Mouse (Mus musculus) retina, embryonic 14.5 days (tissue): ENCODE data around the gene Aars2.

Experiments used
- DNase-seq: peaks from one replicate; pipeline ENCODE4 v3.0.0-alpha.2; 2015; ENCODE audit warnings: low spot score

Gene Aars2

DNA sequence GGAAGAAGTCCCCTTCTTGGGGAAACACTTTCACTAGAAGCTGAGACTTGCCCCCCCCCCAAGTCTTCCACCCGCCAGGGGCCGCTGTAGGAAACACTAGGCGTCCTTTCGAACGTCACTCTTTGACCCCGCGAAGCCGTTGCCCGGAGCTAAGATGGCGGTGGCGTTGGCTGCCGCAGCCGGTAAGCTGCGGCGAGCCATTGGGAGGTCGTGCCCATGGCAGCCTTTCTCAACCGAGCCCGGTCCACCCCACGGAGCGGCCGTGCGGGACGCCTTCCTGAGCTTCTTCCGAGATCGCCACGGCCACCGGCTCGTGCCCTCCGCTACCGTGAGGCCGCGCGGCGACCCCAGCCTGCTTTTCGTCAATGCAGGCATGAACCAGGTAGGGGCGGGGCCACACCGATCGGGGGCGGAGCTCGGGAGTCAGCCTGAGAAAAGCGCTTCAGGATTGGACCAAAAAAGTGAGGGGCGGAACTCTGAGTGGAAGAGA is at the start of gene Aars2:
TSS of gene Aars2 (plus strand) at position 142 of the 490 bp plus-strand sequence.
- DNase-seq: peak; percentile 97

DNA sequence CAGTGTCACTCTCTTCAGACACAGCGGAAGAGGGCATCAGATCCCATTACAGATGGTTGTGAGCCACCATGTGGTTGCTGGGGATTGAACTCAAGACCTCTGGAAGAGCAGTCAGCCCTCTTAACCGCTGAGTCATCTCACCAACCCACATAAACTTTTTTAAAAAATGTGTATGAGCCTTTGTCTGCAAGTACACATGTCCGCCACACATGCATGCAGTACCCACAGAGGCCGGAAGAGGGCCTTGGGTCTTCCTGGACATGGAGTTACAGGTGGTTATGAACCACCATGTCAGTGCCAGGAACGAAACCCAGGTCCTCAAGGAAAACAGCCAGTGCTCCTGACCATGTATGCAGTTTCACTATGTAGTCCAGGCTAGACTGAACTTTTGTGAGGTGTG is 49.2 kb upstream of the Aars2 start:
- DNase-seq: no peak

DNA sequence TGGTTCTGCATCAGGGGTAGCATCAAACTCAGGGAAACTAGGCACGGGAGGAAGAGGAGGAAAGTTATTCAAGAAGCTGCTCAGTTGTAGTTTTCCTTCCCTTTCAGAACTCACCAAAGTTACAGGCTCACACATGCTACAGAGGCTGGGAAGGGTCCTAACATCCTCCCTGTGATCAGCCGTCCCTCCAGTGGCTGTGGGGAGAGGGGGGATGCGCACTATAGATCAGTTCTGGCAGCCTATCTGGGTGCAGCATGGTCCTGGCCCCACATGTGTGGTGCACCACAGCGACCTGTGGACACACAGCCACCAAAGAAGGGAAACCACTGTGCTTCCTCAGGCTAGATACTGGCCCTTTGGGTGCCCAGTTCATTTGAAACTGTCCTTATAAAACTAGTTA is 48.1 kb upstream of the Aars2 start:
- DNase-seq: no peak

DNA sequence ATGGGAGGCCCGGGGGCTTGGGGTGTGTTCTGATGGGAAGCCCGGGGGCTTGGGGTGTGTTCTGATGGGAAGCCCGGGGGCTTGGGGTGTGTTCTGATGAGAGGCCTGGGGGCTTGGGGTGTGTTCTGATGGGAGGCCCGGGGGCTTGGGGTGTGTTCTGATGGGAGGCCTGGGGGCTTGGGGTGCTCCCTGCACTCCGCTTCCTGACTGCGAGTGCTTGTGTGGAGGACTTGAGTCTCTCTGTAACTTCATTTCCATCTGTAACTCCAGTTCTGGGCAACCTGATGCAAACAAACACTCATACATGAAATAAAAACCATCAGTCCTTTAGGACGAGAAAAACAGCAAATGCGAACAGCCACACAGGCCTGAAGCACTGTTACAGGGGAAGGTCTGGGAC is 47.6 kb upstream of the Aars2 start:
- DNase-seq: no peak

DNA sequence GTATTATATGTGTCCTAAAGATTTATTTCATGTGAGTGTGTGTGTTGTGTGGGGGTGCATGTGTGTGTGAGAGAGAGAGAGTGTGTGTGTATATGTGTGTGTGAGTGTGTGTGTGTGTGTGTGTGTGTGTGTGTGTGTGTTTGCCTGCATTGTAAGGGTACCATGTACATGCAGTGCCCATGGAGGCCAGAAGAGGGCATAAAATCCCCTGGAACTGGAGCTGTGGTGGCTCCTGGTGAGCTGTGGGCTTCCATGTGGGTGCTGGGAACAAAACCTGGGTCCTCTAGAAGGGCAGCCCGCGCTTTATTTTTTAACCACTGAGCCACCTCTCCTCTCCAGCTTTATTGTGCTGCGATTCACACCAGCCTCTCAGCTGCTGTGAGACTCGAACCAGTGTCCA is 44.1 kb upstream of the Aars2 start:
- no peak for DNase-seq

DNA sequence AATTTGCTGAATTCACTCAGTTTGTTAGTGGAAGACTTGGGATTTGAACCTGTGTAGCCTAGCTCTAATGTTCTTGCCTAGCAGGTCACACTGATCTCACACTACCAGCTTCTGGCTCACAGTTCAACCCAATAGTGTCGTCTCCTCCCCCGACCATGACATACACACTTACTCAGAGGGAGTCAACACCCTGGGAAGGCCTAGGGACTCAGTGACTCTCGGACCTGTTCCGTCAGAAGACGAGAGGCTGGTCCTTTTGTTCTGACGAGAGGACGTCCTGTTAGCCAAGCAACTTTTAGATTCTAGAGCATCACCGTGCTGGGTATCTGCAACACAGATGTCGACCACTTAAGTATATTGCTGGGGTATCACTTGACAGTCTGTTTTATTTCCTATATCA is 42.4 kb upstream of the Aars2 start:
- no peak for DNase-seq

DNA sequence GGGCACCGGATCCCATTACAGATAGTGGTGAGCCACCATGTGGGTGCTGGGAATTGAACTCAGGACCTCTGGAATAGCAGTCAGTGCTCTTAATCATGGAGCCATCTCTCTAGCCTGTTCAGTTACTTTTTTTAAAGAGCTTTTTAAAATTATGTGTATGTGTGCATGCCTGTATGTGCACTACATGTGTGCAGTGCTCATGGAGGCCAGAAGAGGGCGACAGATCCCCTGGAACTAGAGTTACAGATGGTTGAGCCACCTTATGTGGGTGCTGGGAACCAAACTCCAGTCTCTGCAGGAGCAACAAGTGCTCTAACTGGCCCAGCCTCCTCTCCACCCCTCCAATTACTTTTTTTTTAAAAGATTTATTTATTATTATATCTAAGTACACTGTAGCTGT is 39.9 kb upstream of the Aars2 start:
- no peak for DNase-seq

DNA sequence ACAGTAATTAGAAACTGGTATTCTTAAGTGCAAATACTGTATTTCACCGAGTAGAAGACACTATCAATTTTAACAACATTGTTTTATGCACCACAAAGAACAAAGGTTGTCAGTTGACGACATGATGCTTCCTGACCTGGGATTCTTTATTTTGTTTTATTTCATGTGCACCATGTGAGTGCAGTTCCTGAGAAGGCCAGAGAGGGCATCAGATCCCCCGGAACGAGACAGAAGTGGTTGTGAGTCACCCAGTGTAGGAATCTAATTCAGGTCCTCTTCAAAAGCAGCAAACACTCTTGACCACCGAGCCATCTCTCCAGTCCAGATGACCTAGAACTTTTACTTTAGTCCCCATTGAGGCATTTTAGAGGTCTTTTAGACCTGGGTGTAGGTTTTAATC is 38.3 kb upstream of the Aars2 start:
- DNase-seq: no peak

DNA sequence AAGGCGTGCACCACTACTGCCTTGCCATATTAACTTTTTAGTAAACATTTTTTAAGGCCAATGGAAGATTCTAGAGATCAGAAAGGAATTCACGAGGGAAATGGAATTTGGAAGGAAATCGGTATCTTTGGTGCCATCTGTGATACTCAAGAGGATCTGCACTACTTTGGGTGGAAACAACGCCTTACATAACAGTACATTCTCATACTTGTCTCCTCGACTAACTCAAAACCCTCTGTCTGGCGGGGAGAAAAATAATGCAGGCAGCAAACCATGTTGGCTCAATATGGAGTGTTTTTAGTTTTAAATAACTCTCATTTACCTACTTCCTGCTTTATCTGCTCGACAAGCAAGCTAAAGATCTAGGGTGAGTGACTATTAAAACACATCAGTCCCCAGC is 35.9 kb upstream of the Aars2 start:
- DNase-seq: no peak

DNA sequence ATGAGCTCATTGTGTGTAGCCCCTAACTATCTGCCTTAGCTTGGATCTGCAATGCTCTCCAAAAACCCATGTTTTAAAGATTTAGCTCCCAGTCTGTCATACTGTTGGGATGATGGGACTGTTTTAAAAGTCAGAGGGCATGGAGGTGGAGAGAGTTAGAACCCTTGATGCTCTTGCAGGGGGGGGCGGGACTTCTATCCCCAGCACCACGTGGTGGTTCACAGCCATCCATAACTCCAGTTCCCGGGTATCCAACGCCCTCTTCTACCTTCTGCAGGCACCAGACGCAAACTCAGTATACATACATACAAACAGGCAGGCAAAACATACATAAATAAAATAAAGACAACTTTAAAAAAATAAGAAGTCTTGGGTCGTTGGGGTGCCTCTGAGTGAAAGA is 33.0 kb upstream of the Aars2 start:
- no peak for DNase-seq

DNA sequence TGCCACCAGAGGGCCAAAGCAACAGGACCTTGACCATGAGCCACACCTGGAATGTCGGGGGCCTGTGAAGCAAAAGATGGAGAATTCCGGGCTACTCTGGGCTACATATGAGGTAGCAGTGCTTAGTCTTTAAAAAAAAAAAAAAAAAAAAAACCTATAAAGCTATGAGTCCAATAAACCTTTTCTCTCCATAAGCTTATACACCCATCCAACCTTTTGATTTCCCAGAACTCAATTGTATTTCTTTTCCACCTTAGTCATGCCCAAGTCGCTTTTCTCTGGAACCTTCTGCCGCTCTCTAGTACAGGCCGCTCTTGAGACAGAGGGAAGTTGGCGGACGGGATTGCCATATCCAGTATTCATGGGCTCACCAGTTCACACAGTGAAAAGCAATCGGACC is 32.5 kb upstream of the Aars2 start:
- DNase-seq: no peak

DNA sequence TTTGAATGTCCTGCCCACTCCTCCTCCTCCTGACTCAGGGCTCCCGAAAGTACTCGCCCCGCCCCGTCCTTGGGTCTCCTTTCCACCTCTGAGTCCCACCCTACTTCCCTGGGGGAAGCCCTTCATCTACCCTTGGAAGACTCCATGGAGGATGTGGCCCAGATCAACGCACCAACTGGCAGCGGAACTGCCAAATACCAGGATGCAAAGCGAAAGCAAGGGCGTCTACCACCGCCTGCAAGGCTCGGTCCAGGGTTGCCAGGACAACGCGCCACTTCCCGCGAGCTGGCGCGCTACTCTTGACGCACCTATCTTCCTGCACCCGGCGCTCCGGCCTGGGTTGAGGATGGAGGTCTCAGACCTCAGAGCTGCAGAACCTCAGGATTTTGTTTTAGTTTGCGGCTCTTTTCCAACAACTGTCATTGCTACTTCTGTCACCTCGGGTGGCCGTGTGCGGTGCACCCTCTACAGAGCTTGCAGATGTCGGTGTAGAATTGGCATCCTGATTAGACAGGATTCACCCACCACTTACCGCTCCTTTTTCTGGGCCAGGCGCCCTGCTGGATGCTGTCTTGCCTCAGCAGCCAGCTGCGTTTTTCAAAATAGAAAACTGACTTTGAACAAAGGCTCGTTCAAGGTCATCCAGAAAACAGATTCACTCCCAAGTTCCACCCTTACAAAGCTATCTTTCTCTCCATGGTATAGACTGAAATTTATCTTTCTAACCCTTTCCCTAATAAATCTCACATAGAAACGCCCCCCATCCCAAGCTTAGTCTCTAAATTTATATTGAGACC is 31.8 kb upstream of the Aars2 start, which contains the start of gene Spats1:
TSS of gene Spats1 (minus strand) at position 747 of the 797 bp plus-strand sequence.
- peak; percentile 72 for DNase-seq

DNA sequence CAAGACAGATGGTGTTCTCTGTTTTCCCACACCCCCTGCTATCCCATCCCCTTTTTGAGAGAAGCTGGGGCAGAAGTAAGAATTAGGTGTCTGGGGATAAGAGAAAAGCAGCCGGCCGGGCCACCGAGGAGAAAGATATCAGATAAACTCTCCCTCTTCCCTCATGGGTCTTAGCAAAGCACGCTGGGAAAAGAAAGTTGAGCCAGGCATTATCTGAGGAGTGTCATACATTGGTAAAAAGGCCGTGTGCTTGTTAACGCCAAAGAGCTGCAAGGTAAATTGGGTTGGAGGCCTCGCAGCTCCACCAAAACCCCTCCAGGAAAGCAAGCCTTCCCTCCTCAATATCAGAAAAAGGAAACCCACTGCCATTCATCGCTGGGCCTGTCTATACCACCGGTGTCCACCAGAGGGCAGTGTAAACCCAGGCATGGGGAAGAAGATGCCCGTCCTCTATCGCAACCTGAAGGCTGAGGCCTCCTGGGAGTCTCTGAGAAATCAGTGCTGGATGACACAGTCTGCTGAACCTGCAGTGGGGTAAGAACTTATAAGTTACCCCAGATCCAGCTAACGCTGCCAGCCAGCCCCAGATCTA is 28.3 kb upstream of the Aars2 start:
- peak; percentile 92 for DNase-seq

DNA sequence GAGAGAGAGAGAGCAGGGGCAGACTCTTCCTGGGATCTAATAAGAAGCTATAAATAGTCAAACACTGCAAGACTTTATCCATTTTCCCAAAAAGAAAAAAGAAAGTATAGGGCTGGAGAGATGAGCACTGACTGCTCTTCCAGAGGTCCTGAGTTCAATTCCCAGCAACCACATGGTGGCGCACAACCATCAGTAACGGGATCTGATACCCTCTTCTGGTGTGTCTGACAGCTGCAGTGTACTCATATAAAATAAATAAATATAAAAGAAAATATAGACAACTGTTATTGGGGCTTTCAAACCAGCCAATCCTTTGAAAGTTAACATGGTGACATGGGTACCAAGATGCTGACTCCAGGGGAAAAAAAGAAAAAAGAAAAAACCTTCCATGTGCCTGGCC is 26.2 kb upstream of the Aars2 start:
- DNase-seq: no peak

DNA sequence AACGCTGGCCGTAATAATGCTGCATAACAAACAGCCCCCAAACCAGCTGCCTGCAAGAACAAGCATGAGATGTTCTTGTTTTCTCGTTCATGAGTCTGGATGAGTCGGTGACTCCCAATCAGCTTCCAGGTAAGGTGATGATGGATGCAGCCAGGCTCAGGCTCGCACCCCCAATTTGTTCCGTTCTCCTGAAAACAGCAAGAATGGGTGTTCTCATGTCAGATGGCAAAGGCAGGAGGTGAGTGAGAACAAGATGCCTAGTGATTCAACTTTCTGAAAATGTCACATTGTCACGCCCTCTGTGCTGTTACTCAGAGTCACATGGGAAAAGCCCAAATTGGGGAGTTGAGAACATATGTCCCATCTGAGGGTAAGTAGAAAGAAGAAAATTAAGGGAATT is 21.1 kb upstream of the Aars2 start:
- no peak for DNase-seq

DNA sequence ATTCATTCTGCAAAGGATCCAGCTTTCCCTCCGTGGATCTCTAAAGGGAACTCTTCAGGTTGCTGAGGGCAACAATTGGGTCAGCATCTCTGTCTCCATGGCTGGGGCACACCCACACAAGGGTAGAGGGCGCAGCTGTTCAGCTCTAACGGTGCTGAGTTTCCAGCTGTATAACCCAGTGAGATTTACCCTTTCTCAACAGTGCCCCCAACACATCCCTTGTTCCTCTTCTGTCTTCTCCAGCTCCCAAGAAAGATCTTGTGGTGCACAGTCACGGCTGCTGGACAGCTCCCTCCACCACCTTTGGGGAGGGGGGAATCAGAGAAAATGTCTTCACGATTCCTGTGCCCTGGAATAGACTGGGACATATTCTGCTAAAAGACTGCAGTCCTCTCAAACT is 19.4 kb upstream of the Aars2 start:
- DNase-seq: peak; percentile 19

DNA sequence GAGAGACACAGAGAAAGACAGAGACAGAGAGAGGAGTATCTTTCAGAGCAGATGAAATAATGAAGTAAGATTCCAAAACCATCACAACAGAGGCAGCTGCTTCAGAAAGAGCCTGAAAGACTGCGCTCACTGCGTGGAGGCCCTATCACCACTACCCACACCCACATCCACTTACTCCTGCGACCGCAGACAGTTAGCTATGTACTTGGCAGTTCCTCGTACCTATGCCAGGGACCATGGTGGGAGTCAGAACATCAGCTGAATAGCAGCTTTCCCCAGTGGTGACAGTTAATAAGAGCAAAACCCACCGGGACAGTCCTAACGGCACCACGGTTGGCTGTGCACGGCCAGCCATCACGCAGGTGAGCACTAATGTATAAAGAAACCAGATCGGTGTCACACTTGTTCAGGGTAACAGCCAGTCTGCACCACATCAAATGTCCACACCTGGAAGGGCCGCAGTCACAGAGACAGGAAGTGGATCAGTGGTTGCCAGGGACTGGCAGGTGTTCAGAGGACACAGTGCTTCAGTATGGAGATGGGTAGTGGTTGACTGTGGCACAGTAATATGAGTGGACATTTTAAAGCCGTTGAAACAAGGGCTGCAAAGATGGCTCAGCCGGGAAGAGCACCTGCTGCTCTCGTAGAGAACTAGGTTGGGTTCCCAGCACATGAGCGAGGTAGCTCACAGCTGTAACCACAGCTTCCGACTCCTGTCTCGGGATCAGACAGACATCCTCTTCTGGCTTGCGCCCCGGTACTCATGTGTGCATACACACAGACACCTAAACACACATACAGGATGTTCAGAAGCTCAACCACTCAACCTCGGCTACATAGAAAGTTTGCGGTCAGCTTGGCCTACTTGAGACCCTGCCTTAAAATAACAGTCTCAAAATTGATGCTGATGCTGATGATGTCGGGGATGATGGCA is 18.1 kb upstream of the Aars2 start:
- DNase-seq: no peak

DNA sequence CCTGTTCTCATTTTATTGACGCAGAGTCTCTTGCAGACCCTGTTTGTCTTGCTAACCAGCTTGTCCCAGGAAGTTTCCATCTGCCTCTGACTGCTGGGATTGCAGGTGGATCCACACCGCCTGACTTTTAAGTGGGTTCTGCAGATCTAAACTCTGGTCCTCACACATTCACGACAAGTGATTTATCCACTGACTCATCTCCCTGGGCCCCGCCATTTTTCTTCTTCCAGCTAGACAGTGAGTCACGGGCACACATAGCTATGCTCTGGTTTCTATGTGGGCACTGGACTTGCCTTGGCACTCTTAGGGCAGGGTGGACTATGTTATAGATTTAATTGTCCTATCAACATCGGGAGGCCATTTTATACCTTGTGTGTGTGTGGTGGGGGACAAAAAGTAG is 16.9 kb upstream of the Aars2 start:
- DNase-seq: no peak

DNA sequence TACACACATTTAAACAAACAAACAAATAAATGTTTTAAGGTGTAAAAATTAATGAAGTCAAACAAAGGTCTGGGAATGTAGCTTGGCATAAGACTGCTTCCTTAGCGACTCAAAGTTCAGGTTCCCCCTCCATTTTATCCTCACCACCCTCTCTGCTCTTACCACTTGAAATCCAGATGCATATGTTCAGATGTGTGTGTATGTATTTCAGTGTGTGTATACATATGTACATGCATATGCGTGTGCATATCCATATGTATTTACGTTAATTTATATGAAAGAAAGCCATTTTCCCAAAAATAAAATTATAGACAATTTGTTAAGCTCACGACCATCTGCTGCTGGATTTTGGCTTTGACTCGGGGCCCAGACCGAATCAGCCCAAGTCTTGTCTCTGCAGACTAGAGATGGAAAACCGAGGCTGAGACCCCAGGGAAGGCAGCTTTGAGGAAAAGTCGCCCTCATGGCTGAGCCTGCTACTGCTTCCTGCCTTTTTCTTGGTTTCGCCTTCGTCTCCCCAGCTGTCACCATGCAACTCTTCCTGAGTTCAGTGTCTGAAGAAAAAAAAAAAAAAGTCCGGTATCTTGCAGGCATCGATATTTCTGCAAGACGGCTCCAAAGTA is 16.0 kb upstream of the Aars2 start:
- DNase-seq: no peak

DNA sequence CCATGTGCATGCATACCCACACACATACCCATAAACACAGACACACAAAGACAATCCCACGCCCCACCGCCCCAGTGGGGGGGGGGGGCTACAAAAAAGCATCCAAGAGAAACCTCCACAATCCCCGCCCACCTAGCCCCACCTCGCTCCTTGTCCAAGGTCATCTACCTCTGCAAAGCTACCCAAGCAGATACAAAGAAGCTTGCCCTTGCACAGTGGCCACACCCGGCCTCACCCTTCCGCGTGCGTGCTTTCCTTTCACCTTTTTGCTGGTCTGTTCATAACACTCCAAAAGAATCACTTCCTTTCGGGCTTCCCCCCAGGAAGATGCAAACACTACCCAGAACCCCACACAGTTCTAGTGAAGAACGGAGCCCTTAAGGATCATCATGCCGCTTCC is 11.2 kb upstream of the Aars2 start:
- no peak for DNase-seq

DNA sequence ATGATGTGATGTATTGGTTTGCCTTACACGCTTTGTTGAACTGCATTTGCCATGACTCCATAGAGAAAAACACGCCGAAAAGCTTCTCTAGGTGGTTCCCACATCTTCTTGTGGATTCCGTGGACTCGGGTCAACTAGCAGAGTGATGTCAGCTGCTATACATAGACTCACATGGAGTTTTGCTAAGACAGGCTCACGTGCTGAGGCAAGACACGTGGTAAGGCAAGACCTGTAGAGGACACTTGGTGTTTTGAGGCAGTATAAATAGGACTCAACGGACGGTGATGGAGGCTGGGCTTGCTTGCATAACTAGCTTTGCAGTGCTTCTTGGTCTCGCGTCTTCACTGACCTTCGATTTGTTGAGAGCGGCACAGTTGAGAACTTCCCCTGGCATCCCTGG is 8.2 kb upstream of the Aars2 start:
- no peak for DNase-seq

DNA sequence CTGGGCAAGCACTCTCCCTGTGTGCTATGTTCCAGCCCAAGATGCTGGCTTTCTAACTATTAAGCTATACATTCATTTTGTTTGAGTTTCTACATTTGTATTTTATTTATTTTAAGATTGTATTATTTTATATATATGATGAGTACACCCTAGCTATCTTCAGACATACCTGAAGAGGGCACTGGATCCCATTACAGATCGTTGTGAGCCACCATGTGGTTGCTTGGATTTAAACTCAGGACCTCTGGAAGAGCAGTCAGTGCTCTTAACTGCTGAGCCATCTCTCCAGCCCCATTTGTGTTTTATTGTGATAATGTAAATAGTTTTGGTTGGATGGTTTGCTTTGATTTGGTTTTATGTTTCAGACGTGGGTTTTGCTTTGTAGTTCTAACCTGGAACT is 7.1 kb upstream of the Aars2 start:
- no peak for DNase-seq
